Mouse (Mus musculus): ENCODE results near the gene Galnt6. TPM values are rescaled to one million over a fixed set of nuclear protein-coding genes. Genes with fewer than 3 reads are reported as not detected.

Gene Galnt6
- polyA plus RNA-seq, 1 experiment from 2014 or later = 1.3 TPM

DNA sequence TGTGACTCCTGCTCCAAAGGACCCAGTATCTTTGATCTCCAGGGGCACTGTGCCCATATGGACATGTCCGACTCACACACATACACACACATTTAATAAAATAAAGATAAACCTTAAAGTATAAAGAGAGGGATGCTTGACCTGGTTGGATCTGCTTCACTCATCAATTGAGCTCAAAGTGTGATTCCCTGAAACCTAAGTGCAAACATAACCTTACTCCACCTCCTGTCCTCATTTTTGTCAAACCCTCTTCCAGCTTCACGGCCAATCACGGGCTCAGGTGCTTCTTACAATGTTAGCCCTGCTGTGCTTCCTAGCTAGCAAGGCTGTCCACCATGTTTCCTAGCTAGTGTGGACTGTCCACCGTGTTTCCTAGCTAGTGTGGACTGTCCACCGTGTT, 74.0 kb downstream of the Galnt6 start:
- Histone ChIP-seq H3K27me3 (ENCODE audit: insufficient read depth, low read length) (no peaks in the 10 kb centered on the region), H3K9ac (ENCODE audit: low read depth, low read length) (no peak overlapping the region), H3K4me1 (replicated peaks; ENCODE audit: insufficient read depth, low read length) (no peaks in the 10 kb centered on the region), H3K4me2 (ENCODE audit: low read length) (no peak overlapping the region), H3K27ac (no peak overlapping the region), H3K9me3 (replicated peaks; ENCODE audit: low read length) (no peaks in the 10 kb centered on the region), H3K36me3 (ENCODE audit: insufficient read depth, low read length) (no peaks in the 10 kb centered on the region), H3K4me3 (replicated peaks; ENCODE audit: low read depth, low read length) (no peak overlapping the region)
- ATAC-seq (replicated peaks; ENCODE audit: low FRiP score, low read depth) (no peak), DNase-seq (ENCODE audit: low spot score) (no peak)
- TF ChIP-seq CTCF (IDR thresholded peaks at IDR 0.05; ENCODE audit: low read depth) = no peak
- 90% methylated on average over 5 of the region's 5 CpGs for WGBS

DNA sequence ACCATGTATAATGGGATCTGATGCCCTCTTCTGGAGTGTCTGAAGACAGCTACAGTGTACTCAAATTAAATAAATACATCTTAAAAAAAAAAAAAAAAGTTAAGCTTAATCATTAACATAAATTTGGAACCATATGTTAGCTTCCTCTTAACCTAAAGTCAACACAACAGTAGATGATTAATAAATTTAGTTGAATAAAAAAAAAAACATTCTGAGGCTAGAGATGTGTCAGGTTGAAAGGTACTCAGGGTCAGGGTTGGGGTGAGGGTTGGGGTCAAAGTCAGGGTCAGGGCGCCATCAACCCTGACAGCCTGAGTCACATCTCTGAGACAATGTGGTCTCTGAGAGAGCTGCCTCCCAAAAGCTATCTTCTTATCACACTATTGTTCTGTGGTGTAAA, 74.9 kb downstream of the Galnt6 start:
- DNase-seq (ENCODE audit: low spot score) (no peak), ATAC-seq (replicated peaks; ENCODE audit: low FRiP score, low read depth) (no peak)
- Histone ChIP-seq H3K4me1 (replicated peaks; ENCODE audit: insufficient read depth, low read length) (no peaks in the 10 kb centered on the region), H3K27ac (no peak overlapping the region), H3K4me2 (ENCODE audit: low read length) (no peak overlapping the region), H3K9me3 (replicated peaks; ENCODE audit: low read length) (no peaks in the 10 kb centered on the region), H3K36me3 (ENCODE audit: insufficient read depth, low read length) (no peaks in the 10 kb centered on the region), H3K9ac (ENCODE audit: low read depth, low read length) (no peak overlapping the region), H3K27me3 (ENCODE audit: insufficient read depth, low read length) (no peaks in the 10 kb centered on the region), H3K4me3 (replicated peaks; ENCODE audit: low read depth, low read length) (no peak overlapping the region)
- no peak for TF ChIP-seq CTCF (IDR thresholded peaks at IDR 0.05; ENCODE audit: low read depth)
- WGBS = 74% methylated on average over 1 of the region's 1 CpGs

DNA sequence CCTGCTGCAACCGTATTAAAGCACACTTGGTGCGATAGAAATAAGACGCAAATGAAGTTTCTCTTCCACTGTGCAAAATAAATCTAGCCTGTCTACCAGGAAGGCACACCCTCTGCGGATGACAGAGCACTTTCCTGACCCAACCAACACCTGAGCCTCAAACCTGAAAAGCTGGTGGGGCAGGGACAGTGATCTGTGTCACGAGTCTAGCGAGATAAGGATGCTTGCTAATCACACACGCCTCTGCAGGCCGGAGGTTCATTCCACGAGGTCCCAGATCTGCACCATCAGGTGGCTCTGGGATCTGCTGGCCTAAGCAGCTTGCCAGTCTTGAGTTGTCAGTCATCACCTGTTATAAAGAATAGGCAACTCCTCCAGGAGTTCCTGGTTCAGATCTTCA, 77.6 kb downstream of the Galnt6 start:
- no peak overlapping the region for H3K4me2 ChIP-seq (ENCODE audit: low read length)
- H3K4me1 ChIP-seq (replicated peaks; ENCODE audit: insufficient read depth, low read length) = no peaks in the 10 kb centered on the region
- H3K4me3 ChIP-seq (replicated peaks; ENCODE audit: low read depth, low read length) = no peak overlapping the region
- no peak for DNase-seq (ENCODE audit: low spot score)
- no peak for ATAC-seq (replicated peaks; ENCODE audit: low FRiP score, low read depth)
- no peak overlapping the region for H3K27ac ChIP-seq
- H3K27me3 ChIP-seq (ENCODE audit: insufficient read depth, low read length) = no peaks in the 10 kb centered on the region
- TF ChIP-seq CTCF (IDR thresholded peaks at IDR 0.05; ENCODE audit: low read depth) = no peak
- no peaks in the 10 kb centered on the region for H3K36me3 ChIP-seq (ENCODE audit: insufficient read depth, low read length)
- 72% methylated on average over 9 of the region's 9 CpGs for WGBS
- no peaks in the 10 kb centered on the region for H3K9me3 ChIP-seq (replicated peaks; ENCODE audit: low read length)
- no peak overlapping the region for H3K9ac ChIP-seq (ENCODE audit: low read depth, low read length)

DNA sequence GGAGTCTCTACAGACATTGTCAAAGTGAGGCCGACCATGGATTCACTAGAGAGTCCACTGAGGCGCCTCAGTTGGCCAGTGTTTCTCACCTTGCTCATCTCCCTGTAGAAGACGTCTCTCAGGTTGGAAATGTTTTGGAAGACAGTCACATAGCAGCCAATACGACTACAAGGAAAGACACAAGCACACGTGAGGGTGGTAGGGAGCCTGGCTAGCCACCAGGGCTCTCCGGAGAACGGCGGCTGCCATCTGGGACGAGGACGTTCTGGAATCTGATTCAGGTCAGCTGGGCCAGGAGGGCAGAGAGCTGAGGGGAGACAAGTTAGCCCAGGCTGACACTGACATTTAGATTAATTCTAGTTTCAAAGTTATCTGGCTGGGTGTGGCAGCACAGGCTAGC, 79.1 kb downstream of the Galnt6 start:
- no peak for TF ChIP-seq CTCF (IDR thresholded peaks at IDR 0.05; ENCODE audit: low read depth)
- ATAC-seq (replicated peaks; ENCODE audit: low FRiP score, low read depth) = no peak
- Histone ChIP-seq H3K36me3 (ENCODE audit: insufficient read depth, low read length) (no peaks in the 10 kb centered on the region), H3K27ac (no peak overlapping the region), H3K9ac (ENCODE audit: low read depth, low read length) (no peak overlapping the region), H3K4me1 (replicated peaks; ENCODE audit: insufficient read depth, low read length) (no peaks in the 10 kb centered on the region), H3K9me3 (replicated peaks; ENCODE audit: low read length) (no peaks in the 10 kb centered on the region), H3K4me2 (ENCODE audit: low read length) (no peak overlapping the region), H3K27me3 (ENCODE audit: insufficient read depth, low read length) (no peaks in the 10 kb centered on the region), H3K4me3 (replicated peaks; ENCODE audit: low read depth, low read length) (no peak overlapping the region)
- DNase-seq (ENCODE audit: low spot score) = no peak
- WGBS = 89% methylated on average over 10 of the region's 10 CpGs

DNA sequence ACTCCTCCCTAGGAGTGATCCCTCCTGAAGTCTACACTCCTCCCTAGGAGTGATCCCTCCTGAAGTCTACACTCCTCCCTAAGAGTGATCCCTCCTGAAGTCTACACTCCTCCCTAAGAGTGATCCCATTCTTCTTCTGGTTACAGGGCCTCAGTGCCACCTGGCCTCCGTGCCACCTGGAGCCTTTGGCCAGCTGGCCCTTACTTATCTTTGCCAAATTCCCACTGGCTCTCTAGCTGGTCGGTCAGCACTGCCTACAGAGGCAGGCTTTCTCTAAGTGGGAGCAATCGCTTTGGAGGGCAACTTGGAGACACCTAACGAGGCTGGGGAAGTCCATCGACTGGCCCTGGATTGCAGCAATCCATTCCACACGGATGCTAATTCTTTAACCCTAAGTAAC, 83.0 kb downstream of the Galnt6 start:
- no peak overlapping the region for H3K9ac ChIP-seq (ENCODE audit: low read depth, low read length)
- no peaks in the 10 kb centered on the region for H3K4me1 ChIP-seq (replicated peaks; ENCODE audit: insufficient read depth, low read length)
- no peak for DNase-seq (ENCODE audit: low spot score)
- no peak overlapping the region for H3K27ac ChIP-seq
- H3K9me3 ChIP-seq (replicated peaks; ENCODE audit: low read length) = no peaks in the 10 kb centered on the region
- 80% methylated on average over 6 of the region's 6 CpGs for WGBS
- H3K27me3 ChIP-seq (ENCODE audit: insufficient read depth, low read length) = no peaks in the 10 kb centered on the region
- H3K4me3 ChIP-seq (replicated peaks; ENCODE audit: low read depth, low read length) = no peak overlapping the region
- H3K4me2 ChIP-seq (ENCODE audit: low read length) = no peak overlapping the region
- no peaks in the 10 kb centered on the region for H3K36me3 ChIP-seq (ENCODE audit: insufficient read depth, low read length)
- no peak for ATAC-seq (replicated peaks; ENCODE audit: low FRiP score, low read depth)
- no peak for TF ChIP-seq CTCF (IDR thresholded peaks at IDR 0.05; ENCODE audit: low read depth)

DNA sequence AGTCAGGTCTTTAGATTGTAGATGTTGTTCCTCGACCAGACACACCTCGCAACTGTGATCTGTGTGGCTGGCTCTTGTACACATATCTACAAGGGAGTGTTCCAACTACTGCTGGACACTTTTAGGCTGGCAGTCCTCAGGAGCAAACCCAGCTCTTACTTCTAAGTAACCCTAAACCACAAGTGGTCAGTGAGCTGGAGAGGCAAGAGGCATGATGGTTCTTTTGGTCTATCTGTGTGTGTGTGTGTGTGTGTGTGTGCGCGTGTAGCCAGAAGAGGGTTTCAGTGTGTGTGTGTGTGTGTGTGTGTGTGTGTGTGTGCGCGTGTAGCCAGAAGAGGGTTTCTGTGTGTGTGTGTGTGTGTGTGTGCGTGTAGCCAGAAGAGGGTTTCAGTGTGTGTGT, 86.7 kb downstream of the Galnt6 start:
- ATAC-seq (replicated peaks; ENCODE audit: low FRiP score, low read depth) = no peak
- Histone ChIP-seq H3K4me3 (replicated peaks; ENCODE audit: low read depth, low read length) (no peak overlapping the region), H3K27me3 (ENCODE audit: insufficient read depth, low read length) (no peaks in the 10 kb centered on the region), H3K9ac (ENCODE audit: low read depth, low read length) (no peak overlapping the region), H3K9me3 (replicated peaks; ENCODE audit: low read length) (no peaks in the 10 kb centered on the region), H3K4me2 (ENCODE audit: low read length) (no peak overlapping the region), H3K36me3 (ENCODE audit: insufficient read depth, low read length) (no peaks in the 10 kb centered on the region), H3K27ac (no peak overlapping the region), H3K4me1 (replicated peaks; ENCODE audit: insufficient read depth, low read length) (peaks cover 9% of the 10 kb centered on the region)
- peak; percentile 69 for DNase-seq (ENCODE audit: low spot score)
- TF ChIP-seq CTCF (IDR thresholded peaks at IDR 0.05; ENCODE audit: low read depth) = 0 out of 2 replicates have a peak, but pooled peaks have one; percentile 7
- 62% methylated on average over 7 of the region's 7 CpGs for WGBS

Small RNA genes lying within 50 kb of the gene (microRNA-seq; reads per million reads assigned to microRNA genes)
- not detected for gene Mir6961

Other genes with a start within 250 kb of the Galnt6 start
- 10.4 and 10.9 TPM in 2 replicates for gene Csrnp2, start 233.9 kb downstream of the Galnt6 start, polyA plus RNA-seq (2015; fragmentation: Nextera tagmentation; extraction: Ambion mirVana)
- 28.6 and 29.1 TPM in 2 replicates for gene Tfcp2, start 177.4 kb downstream of the Galnt6 start, polyA plus RNA-seq (2015; fragmentation: Nextera tagmentation; extraction: Ambion mirVana)
- gene Pou6f1, start 129.4 kb downstream of the Galnt6 start, polyA plus RNA-seq (2015; fragmentation: Nextera tagmentation; extraction: Ambion mirVana) = 9.5 and 9.7 TPM in 2 replicates
- gene Dazap2, start 114.0 kb downstream of the Galnt6 start, polyA plus RNA-seq (2015; fragmentation: Nextera tagmentation; extraction: Ambion mirVana) = 327 and 349 TPM in 2 replicates
- 83.7 and 92.0 TPM in 2 replicates for gene Smagp, start 92.4 kb downstream of the Galnt6 start, polyA plus RNA-seq (2015; fragmentation: Nextera tagmentation; extraction: Ambion mirVana)
- gene Bin2, start 59.8 kb downstream of the Galnt6 start, polyA plus RNA-seq (2015; fragmentation: Nextera tagmentation; extraction: Ambion mirVana) = 0.93 and 0.97 TPM in 2 replicates
- 50.5 and 58.6 TPM in 2 replicates for gene Cela1, start 41.5 kb downstream of the Galnt6 start, polyA plus RNA-seq (2015; fragmentation: Nextera tagmentation; extraction: Ambion mirVana)
- gene Slc4a8, start 32.4 kb upstream of the Galnt6 start, polyA plus RNA-seq (2015; fragmentation: Nextera tagmentation; extraction: Ambion mirVana) = 7.5 and 9.5 TPM in 2 replicates
- gene Scn8a, start 140.5 kb upstream of the Galnt6 start, polyA plus RNA-seq (2015; fragmentation: Nextera tagmentation; extraction: Ambion mirVana) = 5.9 and 8.3 TPM in 2 replicates

Measured in kidney, postnatal 0 days (tissue).